Mouse (Mus musculus): Measurements from ENCODE around the gene Jmjd8.

- TF ChIP-seq POLR2A (IDR thresholded peaks at IDR 0.05; ENCODE audit: borderline replicate concordance, extremely low read depth, low read depth, low read length) (no peak), CTCF (IDR thresholded peaks at IDR 0.05; ENCODE audit: insufficient read depth, low read length) (no peak)
These were observed 45.6 kb upstream of the Jmjd8 start for GRCm38 (mm10) chr17:25783086-25783485.

Measured in lung, adult 2 months (tissue).